Mouse (Mus musculus): ENCODE data around the gene Slc13a1.

The Slc13a1 gene

DNA sequence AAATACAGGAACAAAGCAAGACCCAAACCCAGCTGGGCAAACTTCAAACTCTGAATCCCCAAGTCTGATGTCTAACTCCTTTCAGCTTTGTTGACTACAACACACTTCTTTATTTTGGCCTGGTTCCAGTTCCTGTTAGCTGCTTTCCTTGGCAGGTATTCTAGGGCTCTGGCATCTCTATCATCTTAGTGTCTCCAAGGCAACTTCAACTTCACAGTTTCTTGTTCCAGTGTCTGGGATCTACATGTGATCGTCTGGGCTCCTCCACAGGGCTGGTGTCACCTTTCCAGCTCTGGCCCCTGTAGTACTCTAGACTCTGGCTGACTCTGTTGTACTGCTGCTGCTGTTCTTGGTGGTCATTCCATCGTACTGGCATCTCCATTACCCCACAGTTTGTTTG is 91.8 kb downstream of the Slc13a1 start:
- no peak for DNase-seq (ENCODE audit: low read depth, low spot score)

DNA sequence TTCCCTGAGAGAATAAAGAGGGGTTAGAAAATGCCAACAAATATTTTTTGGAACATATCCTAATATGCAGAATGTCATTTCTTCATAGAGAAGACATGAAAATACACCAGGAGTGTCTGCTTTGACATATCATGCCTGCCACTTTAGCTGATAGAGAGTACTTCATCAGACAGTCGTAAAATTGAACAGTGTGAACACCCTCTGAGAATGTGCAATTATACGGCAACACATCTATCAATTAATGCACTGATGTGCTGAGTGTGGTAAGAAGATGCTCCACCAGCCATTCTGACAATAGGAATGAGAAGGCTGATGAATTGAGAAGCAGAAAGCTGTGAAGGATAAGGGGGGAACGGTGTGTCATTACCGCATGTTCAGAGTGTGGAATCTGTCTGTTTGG is 95.1 kb downstream of the Slc13a1 start:
- DNase-seq (ENCODE audit: low read depth, low spot score) = no peak

DNA sequence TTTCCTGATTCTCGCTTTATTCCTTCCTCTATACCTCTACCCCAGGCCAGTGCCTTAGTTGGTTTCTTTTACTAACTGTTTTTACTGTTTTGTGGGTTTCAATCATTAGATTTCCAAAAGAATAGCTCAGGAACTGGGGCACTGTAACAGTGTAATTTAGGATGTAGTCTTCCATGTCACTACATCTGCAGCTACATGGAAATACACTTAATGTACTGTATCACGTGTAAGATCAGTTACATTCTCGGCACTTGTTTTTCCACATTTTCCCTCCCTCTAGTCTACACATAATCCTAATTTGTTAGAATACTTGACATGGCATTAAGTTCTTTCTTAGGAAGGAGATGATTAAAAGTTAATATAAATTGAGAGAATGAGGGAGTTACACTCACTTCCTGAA is 108.1 kb downstream of the Slc13a1 start:
- no peak for DNase-seq (ENCODE audit: low read depth, low spot score)

DNA sequence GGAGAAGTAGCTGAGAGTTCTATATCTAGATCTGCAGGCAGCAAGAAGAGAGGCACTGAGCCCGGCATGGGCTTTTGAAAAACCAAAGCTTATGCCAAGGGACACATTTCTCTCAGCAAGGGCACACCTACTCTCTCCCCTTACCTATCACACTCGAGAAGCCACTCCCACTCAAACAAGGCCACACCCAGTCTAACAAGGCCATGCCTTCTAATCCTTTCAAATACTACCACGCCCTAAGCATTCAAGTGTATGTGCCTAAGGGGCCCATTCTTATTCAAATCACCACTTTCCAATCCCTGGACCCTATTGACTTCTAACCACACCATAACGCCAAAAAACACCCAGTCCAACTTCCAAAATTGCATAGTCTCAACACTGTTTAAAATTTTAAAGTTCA is 112.8 kb downstream of the Slc13a1 start:
- no peak for DNase-seq (ENCODE audit: low read depth, low spot score)

DNA sequence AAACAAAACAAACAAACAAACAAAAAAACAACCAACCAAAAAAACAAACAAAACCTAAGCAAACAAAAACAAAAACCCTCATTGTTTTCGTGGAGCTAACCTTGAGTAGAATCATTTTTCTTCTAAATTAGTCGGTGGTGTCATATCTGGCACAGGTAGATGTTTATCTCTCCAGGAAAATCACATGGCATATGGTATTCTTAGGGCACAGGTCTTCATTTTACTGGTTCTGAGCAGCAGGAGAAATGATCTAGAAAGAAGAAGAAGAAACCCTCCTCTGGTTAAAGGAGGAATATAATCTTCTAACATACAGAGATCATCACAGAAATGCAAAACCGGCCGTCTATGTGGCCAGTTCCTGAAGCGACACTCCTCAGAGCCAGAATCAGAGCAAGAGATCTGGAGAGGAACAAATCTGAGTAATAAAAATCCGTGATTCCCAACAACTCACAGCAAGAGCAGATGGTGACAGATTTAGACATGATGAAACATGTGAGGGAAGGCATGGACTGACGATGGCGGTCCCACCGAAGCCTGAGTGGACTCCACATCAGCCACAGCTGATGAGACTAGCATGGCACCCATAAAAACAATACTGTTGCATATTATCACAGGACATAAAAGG is 113.7 kb downstream of the Slc13a1 start:
- no peak for DNase-seq (ENCODE audit: low read depth, low spot score)

DNA sequence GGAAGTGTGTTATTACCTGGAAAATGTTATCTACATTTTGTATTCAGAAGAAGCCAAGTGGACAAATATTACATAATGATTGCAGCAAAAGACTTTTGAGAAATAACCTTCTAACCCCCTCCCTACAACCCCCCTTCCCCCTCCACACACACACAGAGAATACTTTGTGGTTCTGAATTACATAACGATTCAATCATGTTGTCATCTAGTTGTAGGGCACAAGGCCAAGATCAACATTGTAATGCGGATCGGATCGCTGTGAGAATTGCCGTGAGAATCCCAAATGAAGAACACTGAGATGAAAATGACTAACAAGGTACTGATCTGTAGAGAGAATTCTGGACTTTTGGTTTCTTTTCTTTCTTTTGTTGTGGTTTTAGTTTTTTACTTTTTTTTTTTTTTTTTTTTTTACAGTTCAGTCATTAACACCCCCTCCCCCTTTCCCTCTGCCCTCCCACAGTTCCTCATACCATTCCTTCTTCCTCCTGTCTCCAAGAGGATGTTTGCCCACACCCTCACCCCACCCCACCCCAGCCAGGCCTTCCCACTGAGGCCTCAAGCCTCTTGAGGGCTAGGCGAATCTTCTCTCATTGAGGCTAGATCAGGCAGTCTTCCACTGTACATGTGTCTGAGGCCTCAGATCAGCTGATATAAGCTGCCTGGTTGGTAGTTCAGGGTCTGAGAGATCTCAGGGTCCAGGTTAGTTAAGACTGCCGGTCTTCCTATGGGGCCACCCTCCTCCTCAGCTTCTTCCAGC is 120.7 kb downstream of the Slc13a1 start:
- DNase-seq (ENCODE audit: low read depth, low spot score) = no peak

DNA sequence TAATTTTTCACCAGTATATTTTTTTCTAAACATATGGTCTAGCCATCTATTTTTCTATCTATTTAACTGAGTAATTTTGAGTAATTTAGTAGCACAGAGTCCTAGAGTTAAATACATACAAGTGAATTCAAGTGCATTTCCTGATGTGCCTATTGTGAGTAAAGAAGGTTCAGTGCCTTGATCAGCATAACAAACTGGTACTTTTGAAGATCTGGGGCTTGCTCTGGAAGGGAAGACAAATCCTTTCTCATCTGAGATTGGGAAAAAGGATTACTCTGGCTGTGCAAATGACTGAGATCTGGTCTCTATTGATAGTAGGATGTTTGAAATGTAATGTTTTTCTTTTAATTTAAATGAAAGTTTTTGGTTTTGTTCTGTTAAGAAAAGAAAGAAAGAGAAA is 124.4 kb downstream of the Slc13a1 start:
- DNase-seq (ENCODE audit: low read depth, low spot score) = no peak

All from 3T3-L1 (cell line).